Mouse (Mus musculus) bone marrow macrophage, adult 2 months (primary cell): ENCODE measurements around the gene Jam3.

Experiments used
- CTCF ChIP-seq: IDR thresholded peaks from 2 replicates; pipeline ENCODE4 v1.5.1; 2012; ENCODE audit warnings: low read depth, mild to moderate bottlenecking, low read length, moderate library complexity
- POLR2A ChIP-seq: IDR thresholded peaks from 2 replicates; pipeline ENCODE4 v1.6.1; 2012; ENCODE audit warnings: mild to moderate bottlenecking, low read depth, low read length, borderline replicate concordance

DNA sequence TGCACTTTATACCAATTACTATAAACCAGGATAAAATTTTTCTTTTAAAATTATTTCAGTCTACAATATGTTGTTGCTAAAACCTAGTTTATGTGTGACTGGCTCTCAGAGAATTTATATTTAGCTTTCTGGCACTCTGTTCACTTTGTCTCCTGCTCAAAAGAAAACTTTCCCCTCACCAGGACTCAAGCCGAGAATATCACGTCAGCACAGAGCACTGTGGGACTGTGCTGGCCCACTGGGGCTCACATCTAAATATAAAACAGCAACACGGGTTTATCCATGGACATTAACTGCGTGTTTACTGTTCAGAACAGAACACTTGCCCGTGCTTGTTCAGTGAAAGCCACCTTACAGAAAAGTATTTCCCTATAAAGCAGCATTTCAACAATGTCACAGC, 44.5 kb downstream of the Jam3 start:
- TF ChIP-seq CTCF (no peak), POLR2A (no peak)
